Mouse (Mus musculus) cerebellum, postnatal 10 days (tissue): ENCODE measurements around the gene Olfr770.
A peak's percentile ranks its signal among the peaks of the same experiment; 100 is the strongest.
"Not testable (repeated sequence)": the region's sequence is repeated elsewhere in the genome, so short reads cannot be mapped to it uniquely, and the experiment has no call there.

Experiments
- DNase-seq, 2 experiments: peaks; one replicate each; pipeline ENCODE4 v3.0.0; 2021; ENCODE audit warnings: mixed read lengths in 2 of 2

Olfr770 gene

DNA sequence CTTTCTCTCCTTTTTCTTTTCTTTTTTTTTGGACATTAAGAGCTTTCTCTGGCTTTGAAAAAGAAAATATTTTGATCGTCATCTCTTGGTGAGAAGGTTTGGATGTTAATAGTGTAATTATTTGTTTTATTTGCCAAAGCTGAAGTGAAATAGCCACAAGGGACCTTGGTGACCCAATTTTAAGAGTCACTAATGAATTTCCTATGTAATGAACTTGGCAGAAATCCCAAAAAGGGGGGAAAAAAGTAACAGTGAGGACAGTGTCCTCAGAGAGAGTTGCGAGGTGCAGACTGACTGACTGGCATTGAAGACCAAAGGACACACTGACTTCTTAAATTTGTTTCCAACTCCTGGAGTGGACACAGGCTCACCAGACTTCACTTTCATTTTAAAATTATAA lies at the start of gene Olfr770:
Gene Olfr770, minus strand, starts transcription at position 101 of the 400 bp plus-strand sequence.
- peak in 1 of 2 experiments; percentile 3 for DNase-seq

DNA sequence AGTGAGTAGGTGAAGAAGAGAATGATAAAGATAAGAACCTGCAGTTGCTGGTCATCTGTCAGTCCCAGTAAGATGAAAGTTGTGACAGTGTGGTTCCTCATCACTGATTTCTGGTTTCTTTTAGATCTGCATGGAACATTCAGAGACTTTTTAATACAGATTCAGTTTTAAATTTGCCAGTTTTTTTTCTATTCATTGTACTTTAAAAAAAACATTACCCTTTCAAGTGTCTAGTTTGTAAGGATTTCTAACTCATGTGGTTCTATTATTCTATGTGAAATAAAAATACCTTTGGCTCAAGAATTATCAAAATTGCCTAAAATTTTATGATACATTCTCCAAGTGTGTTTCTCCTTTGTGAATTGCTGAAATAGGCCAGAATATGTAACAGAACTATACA lies 48.5 kb upstream of the Olfr770 start, which contains the start of gene Olfr773:
Gene Olfr773, minus strand, starts transcription at position 101 of the 400 bp plus-strand sequence.
- DNase-seq: not testable (repeated sequence)

DNA sequence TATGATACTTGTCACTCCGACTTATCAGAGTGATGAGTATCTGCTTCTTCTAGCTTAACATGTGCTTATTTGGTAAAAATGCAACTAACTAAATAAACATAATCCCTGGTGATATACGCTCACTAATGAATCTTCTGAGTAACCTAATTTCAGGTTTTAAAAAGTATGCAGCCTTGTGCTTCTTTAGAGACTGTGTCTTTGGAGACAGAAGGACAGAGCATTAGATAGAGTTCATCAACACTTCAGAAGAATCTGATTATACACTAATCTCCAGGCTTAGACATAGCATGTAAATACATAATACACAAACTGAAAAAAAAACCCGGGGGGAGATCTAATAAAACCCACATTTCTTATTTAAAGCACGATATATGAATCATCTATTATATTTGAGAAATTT lies 39.0 kb upstream of the Olfr770 start, which contains the start of gene Olfr772:
Gene Olfr772, minus strand, starts transcription at position 101 of the 400 bp plus-strand sequence.
- not testable (repeated sequence) for DNase-seq

DNA sequence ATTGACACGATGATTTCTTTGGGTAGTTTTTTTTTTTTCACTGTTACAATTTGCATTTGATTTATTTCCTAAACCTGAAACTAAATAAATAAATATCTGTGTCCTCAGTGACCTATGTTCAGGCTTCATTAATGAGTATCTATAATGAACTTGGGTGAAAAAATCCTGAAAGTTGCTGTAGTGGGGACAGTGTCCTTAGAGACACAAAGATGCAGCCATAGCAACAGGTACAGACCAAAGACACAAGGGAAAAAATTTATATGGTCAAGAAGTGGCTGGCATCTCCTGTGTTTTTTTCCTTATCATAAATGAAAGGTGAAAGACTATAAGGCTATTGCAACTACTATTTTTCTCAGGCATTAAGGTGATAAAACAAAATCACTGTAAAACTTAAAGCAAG lies 25.9 kb upstream of the Olfr770 start, which contains the start of gene Olfr771:
Gene Olfr771, minus strand, starts transcription at position 101 of the 400 bp plus-strand sequence.
- no peak for DNase-seq

DNA sequence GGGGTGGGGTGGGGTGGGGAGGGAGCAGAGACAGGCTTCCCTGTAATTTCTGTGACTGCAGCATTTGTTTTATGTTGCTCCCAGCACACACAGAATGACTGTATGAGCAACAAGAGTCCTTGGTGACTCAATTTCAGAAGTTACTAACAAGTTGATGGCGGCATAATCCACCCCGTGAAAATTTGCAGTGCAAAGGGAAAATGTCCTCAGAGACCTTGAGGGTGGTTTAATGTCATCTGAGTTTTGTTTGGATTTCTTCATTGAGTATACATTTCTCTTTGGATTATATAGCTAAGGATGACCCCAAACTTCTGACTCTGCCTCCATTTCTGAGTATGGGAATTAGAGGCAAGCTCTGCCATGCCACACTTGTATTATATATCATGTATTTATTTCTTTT lies 21.0 kb downstream of the Olfr770 start, which contains the start of gene Olfr769:
Gene Olfr769, minus strand, starts transcription at position 101 of the 400 bp plus-strand sequence.
- DNase-seq: no peak

DNA sequence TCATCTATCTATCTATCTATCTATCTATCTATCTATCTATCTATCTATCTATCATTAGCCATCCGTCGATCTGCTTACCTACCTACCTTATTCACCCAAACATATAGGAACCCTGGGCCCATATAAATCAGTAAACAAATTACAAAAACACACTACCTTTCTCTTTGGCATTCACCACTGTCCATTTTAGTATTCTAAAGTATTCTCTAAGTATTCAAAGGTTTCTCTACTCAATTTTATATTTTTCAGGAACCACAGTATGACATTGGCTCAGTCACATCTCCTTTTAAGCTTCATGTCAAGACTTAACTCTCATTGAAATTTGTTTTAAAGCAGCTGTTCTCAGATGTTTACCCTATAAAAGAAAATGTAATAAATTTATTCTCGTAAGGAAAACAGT lies 23.7 kb downstream of the Olfr770 start:
- DNase-seq: no peak

DNA sequence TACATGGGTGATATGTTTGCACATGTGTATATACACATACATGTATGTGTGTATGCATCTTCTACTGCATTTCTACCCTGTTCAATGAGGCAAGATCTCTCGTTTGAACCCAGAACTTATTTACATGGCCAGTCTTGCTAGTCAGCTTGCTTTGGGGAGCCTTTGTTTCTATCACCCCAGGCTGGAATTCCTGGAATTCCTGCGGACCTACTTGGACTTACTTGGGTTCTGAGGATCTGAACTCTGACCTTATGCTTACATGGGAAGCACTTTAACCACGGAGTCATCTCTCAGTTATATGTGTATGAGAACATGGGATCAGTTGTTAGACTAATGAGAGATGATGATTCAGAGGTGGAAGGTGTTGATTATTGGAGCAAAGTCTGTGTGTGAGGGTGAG lies 37.6 kb downstream of the Olfr770 start:
- no peak for DNase-seq

DNA sequence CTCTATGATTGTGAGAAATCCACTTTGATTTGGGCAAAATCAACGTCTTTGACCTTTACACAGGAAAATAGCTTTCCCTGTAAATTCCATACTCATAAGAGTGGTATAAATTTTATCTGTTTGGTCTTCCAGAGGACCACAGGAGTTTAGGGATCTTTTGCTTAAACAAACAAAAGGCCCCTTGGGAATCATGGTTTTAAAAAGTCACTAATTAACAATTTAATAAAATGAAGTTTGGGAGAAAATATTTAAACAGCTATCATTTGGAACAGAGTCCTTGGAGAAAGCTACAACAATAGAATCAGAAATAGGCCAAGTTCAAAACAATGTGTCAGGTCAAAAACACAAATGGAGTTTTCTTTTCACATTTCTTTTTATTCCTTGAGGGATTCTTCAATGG lies 39.5 kb downstream of the Olfr770 start, which contains the start of gene Olfr768:
Gene Olfr768, minus strand, starts transcription at position 101 of the 400 bp plus-strand sequence.
- DNase-seq: no peak

DNA sequence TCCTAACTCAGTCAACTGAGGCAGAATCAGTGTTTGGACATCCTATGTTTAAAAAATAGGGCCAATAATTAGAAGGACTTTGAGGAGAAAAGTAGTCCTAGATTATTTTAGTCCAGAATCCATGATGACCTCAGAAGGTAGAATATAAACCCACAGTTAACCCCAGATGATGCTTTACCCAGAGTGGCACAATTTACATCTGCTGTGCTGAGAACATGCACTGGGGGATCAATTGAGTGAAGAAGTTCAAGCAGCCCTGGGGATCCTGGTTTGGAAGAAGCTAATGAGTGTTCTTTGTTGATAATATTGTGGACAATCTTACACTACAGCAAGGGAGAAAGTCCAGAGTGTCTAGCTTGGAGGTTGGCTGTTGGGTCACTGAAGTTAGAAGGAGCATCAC lies 56.0 kb downstream of the Olfr770 start, which contains the start of gene Olfr767:
Gene Olfr767, minus strand, starts transcription at position 101 of the 400 bp plus-strand sequence.
- not testable (repeated sequence) for DNase-seq
